Mouse (Mus musculus) cerebellum, adult 2 months (tissue): ENCODE measurements around the gene Ube2j2. TPM values are rescaled to one million over a fixed set of nuclear protein-coding genes. Genes with fewer than 3 reads are reported as not detected.

Experiments
- DNase-seq, 2 experiments: peaks; one replicate each; pipeline ENCODE4 v3.0.0; 2021
- H3K27ac ChIP-seq: fragments of 200-500 bp; 2 replicates; pipeline ENCODE4 v1.5.1; 2012; ENCODE audit warnings: low read length, control low read depth, inconsistent platforms; ENCODE audit not compliant: insufficient read depth
- H3K27me3 ChIP-seq: fragments of 200-500 bp; 2 replicates; pipeline ENCODE4 v1.6.1; 2012; ENCODE audit warnings: inconsistent platforms, mild to moderate bottlenecking, low read length, moderate library complexity; ENCODE audit not compliant: control insufficient read depth, insufficient read depth
- H3K4me1 ChIP-seq: fragments of 200-500 bp; 2 replicates; pipeline ENCODE4 v1.6.1; 2011; ENCODE audit warnings: low read length; ENCODE audit not compliant: control insufficient read depth, insufficient read depth
- H3K4me3 ChIP-seq: fragments of 200-500 bp; replicated peaks from 2 replicates; pipeline ENCODE3; 2011; ENCODE audit warnings: mild to moderate bottlenecking, low read depth, low read length, control low read depth; ENCODE audit not compliant: insufficient read depth
- CTCF ChIP-seq: fragments of 200-500 bp; IDR thresholded peaks from 2 replicates; pipeline ENCODE4 v1.5.1; 2011; ENCODE audit warnings: low read depth, mild to moderate bottlenecking, control low read depth, low read length, moderate library complexity, borderline replicate concordance; ENCODE audit not compliant: insufficient read depth
- POLR2A ChIP-seq: fragments of 200-500 bp; IDR thresholded peaks from 2 replicates; pipeline ENCODE4 v1.6.1; 2011; ENCODE audit warnings: low read length, control low read depth, borderline replicate concordance; ENCODE audit not compliant: insufficient read depth
- WGBS: fragments of 180-500 bp; shearing (Covaris S2); methylation state at CpG from one replicate; pipeline ENCODE4 v1.1.7; 2018; 5-methylcytosine and 5-hydroxymethylcytosine counted together
- polyA plus RNA-seq: library from polyadenylated mRNA; depleted of rRNA; stranded (reverse); fragments of >200 nt; gene quantifications from 2 replicates; pipeline ENCODE4 v1.2.3, GENCODE M21; 2012

Ube2j2 gene
- polyA plus RNA-seq, 1 experiment: 78.4 TPM

- no peak for TF ChIP-seq POLR2A
- TF ChIP-seq CTCF: no peak
- Histone ChIP-seq H3K27me3 (no peaks in the 10 kb centered on the region), H3K27ac (peak overlapping the region; percentile 93), H3K4me1 (peaks cover 11% of the 10 kb centered on the region), H3K4me3 (peak overlapping the region; percentile 94)
- WGBS: under 1% methylated on average over 17 of the region's 17 CpGs
- DNase-seq: peak in 1 of 2 experiments; percentile 46
Observed at GRCm38 (mm10) chr4:155943049-155943452, 580 bp upstream of the Ube2j2 start.

DNA sequence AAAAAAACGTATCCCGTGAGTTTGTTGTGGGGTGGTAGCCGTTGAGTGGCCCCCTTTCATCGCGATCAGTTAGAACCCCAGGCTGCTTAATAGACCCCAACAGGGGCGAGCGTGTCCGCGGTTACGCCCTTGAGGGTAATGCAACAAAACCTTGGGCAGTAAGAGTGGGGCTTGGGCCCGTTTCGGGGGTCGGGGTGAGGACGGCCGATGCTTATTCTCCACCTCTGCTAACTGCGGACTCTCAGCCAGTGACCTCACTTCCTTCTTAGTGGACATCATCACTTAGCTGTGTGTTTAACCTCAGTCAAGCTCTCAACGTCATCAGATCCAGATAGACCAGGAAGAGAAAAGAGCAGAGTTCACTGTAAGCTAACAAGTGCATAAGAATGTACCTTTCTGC lies 640 bp downstream of the Ube2j2 start:
- no peak overlapping the region for H3K27ac ChIP-seq
- peak overlapping the region; percentile 94 for H3K4me3 ChIP-seq
- DNase-seq: no peak
- H3K4me1 ChIP-seq: peaks cover 11% of the 10 kb centered on the region
- under 1% methylated on average over 17 of the region's 17 CpGs for WGBS
- no peaks in the 10 kb centered on the region for H3K27me3 ChIP-seq
- no peak for TF ChIP-seq CTCF
- TF ChIP-seq POLR2A: no peak

- H3K4me1 ChIP-seq: peaks cover 11% of the 10 kb centered on the region
- no peaks in the 10 kb centered on the region for H3K27me3 ChIP-seq
- TF ChIP-seq CTCF: no peak
- H3K27ac ChIP-seq: no peak overlapping the region
- H3K4me3 ChIP-seq: no peak overlapping the region
- no peak for DNase-seq
Observed at GRCm38 (mm10) chr4:155947094-155947493, 3.5 kb downstream of the Ube2j2 start.

GRCm38 (mm10) chr4:155955491-155955890 lies 11.9 kb downstream of the Ube2j2 start:
- Histone ChIP-seq H3K4me3 (no peak overlapping the region), H3K27ac (peak overlapping the region; percentile 85), H3K27me3 (no peaks in the 10 kb centered on the region), H3K4me1 (peaks cover 15% of the 10 kb centered on the region; the same call in 1 of the 2 replicates)
- no peak for TF ChIP-seq CTCF
- no peak for TF ChIP-seq POLR2A
- WGBS: 16% methylated on average over 6 of the region's 6 CpGs
- DNase-seq: peak; percentile 46 to 72

DNA sequence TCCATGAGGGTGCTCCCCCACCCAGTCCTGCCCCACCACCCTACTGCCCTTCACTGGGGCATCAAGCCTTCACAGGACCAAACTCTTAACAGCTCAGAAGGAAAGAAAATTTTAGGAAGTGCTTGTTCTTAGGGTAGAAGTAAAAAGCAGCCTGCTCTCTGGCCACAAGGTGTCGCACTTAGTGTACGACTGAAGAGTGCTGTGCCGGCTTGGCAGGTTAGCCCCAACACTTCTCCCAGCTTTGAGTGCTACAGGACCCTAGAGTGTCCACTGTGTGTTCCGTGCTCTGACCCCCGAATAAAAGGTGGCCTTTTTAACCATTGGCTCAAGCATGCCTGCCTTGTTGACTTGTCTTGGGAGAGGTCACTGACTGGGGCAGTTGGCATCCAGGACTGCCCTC lies 15.6 kb downstream of the Ube2j2 start:
- 5% methylated on average over 5 of the region's 5 CpGs for WGBS
- TF ChIP-seq POLR2A (no peak), CTCF (peak; percentile 80)
- Histone ChIP-seq H3K27ac (no peak overlapping the region), H3K4me1 (peaks cover 20% of the 10 kb centered on the region; the same call in 1 of the 2 replicates), H3K27me3 (no peaks in the 10 kb centered on the region), H3K4me3 (no peak overlapping the region)
- peak; percentile 67 to 69 for DNase-seq

- DNase-seq: peak; percentile 39 to 52
- under 1% methylated on average over 42 of the region's 42 CpGs for WGBS
- H3K27me3 ChIP-seq: no peaks in the 10 kb centered on the region
- peak; percentile 26; the same call in 1 of the 2 replicates for TF ChIP-seq POLR2A
- TF ChIP-seq CTCF: no peak
- H3K27ac ChIP-seq: peak within 1 kb of the TSS; percentile 49; the same call in 1 of the 2 replicates
- H3K4me3 ChIP-seq: peak within 1 kb of the TSS; percentile 89
- peaks cover 7% of the 10 kb centered on the region; the same call in 1 of the 2 replicates for H3K4me1 ChIP-seq
Observed at GRCm38 (mm10) chr4:155962167-155962971, 18.7 kb downstream of the Ube2j2 start, which contains the start of gene C1qtnf12. Gene C1qtnf12 (plus strand): TSS chr4:155962318.

- H3K4me3 ChIP-seq: peak overlapping the region; percentile 89
- 56% methylated on average over 7 of the region's 7 CpGs for WGBS
Observed at GRCm38 (mm10) chr4:155963106-155963505, 19.5 kb downstream of the Ube2j2 start.

DNA sequence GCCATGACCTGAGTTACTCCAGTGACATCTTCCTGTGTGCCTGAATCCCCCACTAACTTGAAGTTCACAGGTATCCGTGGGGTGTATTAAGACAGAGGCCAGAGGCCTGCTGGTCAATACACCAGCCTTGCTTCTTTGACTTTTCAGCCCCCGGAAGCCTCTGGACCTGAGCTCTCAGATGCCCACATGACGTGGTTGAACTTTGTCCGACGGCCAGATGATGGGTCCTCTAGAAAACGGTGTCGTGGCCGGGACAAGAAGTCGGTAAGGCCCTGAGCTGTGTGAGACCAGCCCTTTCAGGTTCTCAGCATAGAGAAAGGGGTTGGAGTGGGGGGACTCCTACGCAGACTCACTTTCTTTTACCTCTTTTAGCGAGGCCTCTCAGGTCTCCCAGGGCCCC lies 20.8 kb downstream of the Ube2j2 start:
- TF ChIP-seq POLR2A (no peak), CTCF (no peak)
- H3K27ac ChIP-seq: no peak overlapping the region
- peaks cover 4% of the 10 kb centered on the region; the same call in 1 of the 2 replicates for H3K4me1 ChIP-seq
- no peaks in the 10 kb centered on the region for H3K27me3 ChIP-seq
- no peak overlapping the region for H3K4me3 ChIP-seq
- DNase-seq: no peak
- WGBS: 89% methylated on average over 11 of the region's 11 CpGs

More at GRCm38 (mm10) chr4:155963106-155963505, 19.5 kb downstream of the Ube2j2 start:
- Histone ChIP-seq H3K27ac (no peak overlapping the region), H3K4me1 (peaks cover 7% of the 10 kb centered on the region; the same call in 1 of the 2 replicates), H3K27me3 (no peaks in the 10 kb centered on the region)
- TF ChIP-seq CTCF (no peak), POLR2A (no peak)
- no peak for DNase-seq
